Mouse (Mus musculus) neural tube, embryonic 15.5 days (tissue): ENCODE results near the gene Gm7971. TPM values are rescaled to one million over a fixed set of nuclear protein-coding genes. Genes with fewer than 3 reads are reported as not detected.
"Not testable (repeated sequence)": the region's sequence is repeated elsewhere in the genome, so short reads cannot be mapped to it uniquely, and the experiment has no call there.

ENCODE experiments used
- ATAC-seq: fragments of 200-750 bp; cut with Nextera tagmentation; 2 replicates; pipeline ENCODE4 v1.8.0; 2017; ENCODE audit warnings: mild to moderate bottlenecking, moderate TSS enrichment, moderate library complexity; ENCODE audit not compliant: low FRiP score
- H3K27ac ChIP-seq: fragments of 300-500 bp; sonication (generic); replicated peaks from 2 replicates; pipeline ENCODE4 v1.5.1; 2015; ENCODE audit warnings: mild to moderate bottlenecking, inconsistent platforms
- H3K27me3 ChIP-seq: fragments of 300-500 bp; sonication (generic); replicated peaks from 2 replicates; pipeline ENCODE4 v1.6.1; 2015; ENCODE audit warnings: inconsistent platforms
- H3K36me3 ChIP-seq: fragments of 300-500 bp; sonication (generic); 2 replicates; pipeline ENCODE4 v1.6.1; 2015; ENCODE audit warnings: inconsistent platforms
- H3K4me1 ChIP-seq: fragments of 300-500 bp; sonication (generic); 2 replicates; pipeline ENCODE4 v1.6.1; 2015; ENCODE audit warnings: inconsistent platforms
- H3K4me2 ChIP-seq: fragments of 300-500 bp; sonication (generic); 2 replicates; pipeline ENCODE4 v1.6.1; 2015; ENCODE audit warnings: inconsistent platforms, mild to moderate bottlenecking, moderate library complexity
- H3K4me3 ChIP-seq: fragments of 300-500 bp; sonication (generic); replicated peaks from 2 replicates; pipeline ENCODE4 v1.5.1; 2015; ENCODE audit warnings: mild to moderate bottlenecking, inconsistent platforms
- H3K9ac ChIP-seq: fragments of 300-500 bp; sonication (generic); replicated peaks from 2 replicates; pipeline ENCODE4 v1.6.1; 2015; ENCODE audit warnings: mild to moderate bottlenecking, inconsistent platforms
- H3K9me3 ChIP-seq: fragments of 300-500 bp; sonication (generic); replicated peaks from 2 replicates; pipeline ENCODE4 v1.6.1; 2016; ENCODE audit warnings: inconsistent platforms
- WGBS: fragments of 180-500 bp; shearing (Covaris S2); methylation state at CpG from one replicate; pipeline ENCODE4 v1.1.7; 2015; ENCODE audit warnings: mixed read lengths; 5-methylcytosine and 5-hydroxymethylcytosine counted together
- polyA plus RNA-seq: library from polyadenylated mRNA; unstranded; fragments of >200 nt; fragmentation: Nextera tagmentation; extraction: Ambion mirVana; gene quantifications from 2 replicates; pipeline ENCODE4 v1.2.1, GENCODE M21; 2015

The Gm7971 gene
- polyA plus RNA-seq = not detected in 2 replicates

DNA sequence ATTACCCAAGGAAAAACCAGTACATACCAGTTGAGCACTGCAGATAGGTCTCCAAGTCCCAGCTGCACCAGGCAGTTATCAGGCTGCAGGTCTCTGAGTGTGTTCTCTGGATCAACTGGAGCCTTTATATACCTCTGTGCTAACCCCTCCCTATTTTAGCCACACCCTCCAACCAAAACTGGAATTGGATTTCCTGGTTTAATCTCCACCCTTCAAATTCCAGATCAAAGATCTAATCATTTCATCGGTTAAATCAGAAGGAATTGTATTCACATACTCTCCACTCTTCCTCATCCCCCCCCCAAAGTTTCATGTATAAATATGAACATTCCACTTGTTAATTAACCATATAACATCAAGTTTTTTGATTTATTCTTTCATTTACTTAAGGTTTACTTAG, at the start of gene Gm7971:
Gene Gm7971, minus strand, starts transcription at position 101 of the 400 bp plus-strand sequence.
- WGBS = no CpG with 5 or more reads among the region's 1 CpGs
- H3K36me3 ChIP-seq = not testable (repeated sequence)

More for the DNA sequence above, at the start of gene Gm7971:
- H3K27me3 ChIP-seq, H3K9me3 ChIP-seq, H3K4me1 ChIP-seq, ATAC-seq, H3K4me3 ChIP-seq, H3K9ac ChIP-seq, H3K27ac ChIP-seq, H3K4me2 ChIP-seq: not testable (repeated sequence)

Other genes with a start within 250 kb of the Gm7971 start
- gene D5Ertd577e, start 138.1 kb downstream of the Gm7971 start, polyA plus RNA-seq = not detected in 2 replicates
- not detected in 2 replicates for gene Gm3286, start 84.1 kb downstream of the Gm7971 start, polyA plus RNA-seq
- gene Gm7978, start 141.3 kb upstream of the Gm7971 start, polyA plus RNA-seq = not detected in 2 replicates
- gene Gm7982, start 147.1 kb upstream of the Gm7971 start, polyA plus RNA-seq = not detected in 2 replicates
- gene E330014E10Rik, start 181.1 kb upstream of the Gm7971 start, polyA plus RNA-seq = not detected in 2 replicates